Mouse (Mus musculus) heart, embryonic 16.5 days (tissue): ENCODE data around the gene Sypl. TPM values are rescaled to one million over a fixed set of nuclear protein-coding genes. Genes with fewer than 3 reads are reported as not detected.
A peak's percentile ranks its signal among the peaks of the same experiment; 100 is the strongest.

ENCODE experiments used
- ATAC-seq: fragments of 200-750 bp; cut with Nextera tagmentation; replicated peaks from 2 replicates; pipeline ENCODE4 v1.8.0; 2017; ENCODE audit warnings: moderate number of reproducible peaks; ENCODE audit not compliant: insufficient read depth, low FRiP score; ENCODE audit errors: extremely low read depth
- H3K27ac ChIP-seq: fragments of 300-500 bp; sonication (generic); 2 replicates; pipeline ENCODE4 v1.5.1; 2014; ENCODE audit warnings: mild to moderate bottlenecking, low read length, control low read depth, moderate library complexity
- H3K27me3 ChIP-seq: fragments of 300-500 bp; sonication (generic); 2 replicates; pipeline ENCODE4 v1.6.1; 2014; ENCODE audit warnings: low read length, mixed read lengths; ENCODE audit not compliant: control insufficient read depth, insufficient read depth
- H3K36me3 ChIP-seq: fragments of 300-500 bp; sonication (generic); 2 replicates; pipeline ENCODE4 v1.6.1; 2014; ENCODE audit not compliant: control insufficient read depth, insufficient read depth
- H3K4me1 ChIP-seq: fragments of 300-500 bp; sonication (generic); 2 replicates; pipeline ENCODE4 v1.6.1; 2014; ENCODE audit warnings: low read length, mixed read lengths; ENCODE audit not compliant: control insufficient read depth, insufficient read depth
- H3K4me2 ChIP-seq: fragments of 300-500 bp; sonication (generic); 2 replicates; pipeline ENCODE4 v1.6.1; 2014; ENCODE audit warnings: low read depth, mild to moderate bottlenecking, control low read depth, low read length
- H3K4me3 ChIP-seq: fragments of 300-500 bp; sonication (generic); 2 replicates; pipeline ENCODE4 v1.5.1; 2014; ENCODE audit warnings: mild to moderate bottlenecking, control low read depth, low read length
- H3K9ac ChIP-seq: fragments of 300-500 bp; sonication (generic); 2 replicates; pipeline ENCODE4 v1.6.1; 2014; ENCODE audit warnings: low read length, control low read depth
- H3K9me3 ChIP-seq: fragments of 300-500 bp; sonication (generic); replicated peaks from 2 replicates; pipeline ENCODE4 v1.6.1; 2016; ENCODE audit warnings: low read length; ENCODE audit not compliant: control insufficient read depth
- whole genome bisulfite sequencing: fragments of 180-500 bp; shearing (Covaris S2); extraction: QIAGEN DNeasy Blood & Tissue Kit; methylation state at CpG from one replicate; pipeline ENCODE4 v1.1.7; 2014; 5-methylcytosine and 5-hydroxymethylcytosine counted together
- polyA plus RNA-seq: library from polyadenylated mRNA; unstranded; fragments of >200 nt; fragmentation: Nextera tagmentation; extraction: Ambion mirVana; gene quantifications from 2 replicates; pipeline ENCODE4 v1.2.1, GENCODE M21; 2015

The Sypl gene
- polyA plus RNA-seq = 110 and 127 TPM in 2 replicates

- peak within 1 kb of the TSS; percentile 100 for H3K27ac ChIP-seq
- no peaks in the 10 kb centered on the region for H3K36me3 ChIP-seq
- H3K9ac ChIP-seq = peak within 1 kb of the TSS; percentile 93
- under 1% methylated on average over 50 of the region's 52 CpGs for WGBS
- H3K4me1 ChIP-seq = peaks cover 25% of the 10 kb centered on the region
- peak within 1 kb of the TSS; percentile 89 for H3K4me3 ChIP-seq
- H3K27me3 ChIP-seq = no peaks in the 10 kb centered on the region
- ATAC-seq = peak; percentile 98
- H3K9me3 ChIP-seq = no peaks in the 10 kb centered on the region
- H3K4me2 ChIP-seq = peak within 1 kb of the TSS; percentile 75
These were observed at the start of gene Sypl for GRCm38 (mm10) chr12:32953596-32954215. Sypl (plus strand) TSS chr12:32953891.

- H3K36me3 ChIP-seq = no peaks in the 10 kb centered on the region
- ATAC-seq = no peak
- WGBS = 52% methylated on average over 10 of the region's 10 CpGs
- no peaks in the 10 kb centered on the region for H3K9me3 ChIP-seq
- no peak overlapping the region for H3K4me3 ChIP-seq
- peaks cover 9% of the 10 kb centered on the region for H3K4me1 ChIP-seq
- H3K4me2 ChIP-seq = no peak overlapping the region
- H3K27ac ChIP-seq = no peak overlapping the region
- H3K9ac ChIP-seq = no peak overlapping the region
- H3K27me3 ChIP-seq = peaks cover 2% of the 10 kb centered on the region; the same call in 1 of the 2 replicates
These were observed 44.0 kb upstream of the Sypl start for GRCm38 (mm10) chr12:32909686-32910085.

DNA sequence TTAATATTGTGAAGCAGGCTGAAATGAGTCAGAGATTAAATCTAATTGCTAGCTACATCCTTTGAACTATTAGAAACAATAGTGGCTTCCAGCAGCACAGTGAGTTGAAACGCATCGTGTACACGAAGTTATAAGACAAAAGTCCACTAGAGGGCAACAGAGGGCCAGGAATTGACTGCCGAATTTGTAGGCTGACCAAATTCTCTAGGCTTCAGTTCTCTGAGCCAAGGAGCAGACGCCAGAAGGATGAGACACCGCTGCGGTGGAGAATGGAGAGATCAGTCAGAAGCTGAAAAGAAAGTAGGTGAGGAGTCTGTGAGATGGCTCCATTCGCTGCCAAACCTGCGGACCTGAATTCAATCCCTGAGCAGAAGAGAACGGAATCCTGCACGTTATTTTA lies 43.6 kb upstream of the Sypl start:
- Histone ChIP-seq H3K27ac (no peak overlapping the region), H3K36me3 (no peaks in the 10 kb centered on the region), H3K27me3 (peaks cover 2% of the 10 kb centered on the region; the same call in 1 of the 2 replicates), H3K4me2 (peak overlapping the region; percentile 53), H3K4me3 (peak overlapping the region; percentile 20; the same call in 1 of the 2 replicates), H3K9ac (no peak overlapping the region), H3K4me1 (peaks cover 9% of the 10 kb centered on the region), H3K9me3 (no peaks in the 10 kb centered on the region)
- peak; percentile 65 for ATAC-seq
- WGBS = 12% methylated on average over 11 of the region's 11 CpGs

DNA sequence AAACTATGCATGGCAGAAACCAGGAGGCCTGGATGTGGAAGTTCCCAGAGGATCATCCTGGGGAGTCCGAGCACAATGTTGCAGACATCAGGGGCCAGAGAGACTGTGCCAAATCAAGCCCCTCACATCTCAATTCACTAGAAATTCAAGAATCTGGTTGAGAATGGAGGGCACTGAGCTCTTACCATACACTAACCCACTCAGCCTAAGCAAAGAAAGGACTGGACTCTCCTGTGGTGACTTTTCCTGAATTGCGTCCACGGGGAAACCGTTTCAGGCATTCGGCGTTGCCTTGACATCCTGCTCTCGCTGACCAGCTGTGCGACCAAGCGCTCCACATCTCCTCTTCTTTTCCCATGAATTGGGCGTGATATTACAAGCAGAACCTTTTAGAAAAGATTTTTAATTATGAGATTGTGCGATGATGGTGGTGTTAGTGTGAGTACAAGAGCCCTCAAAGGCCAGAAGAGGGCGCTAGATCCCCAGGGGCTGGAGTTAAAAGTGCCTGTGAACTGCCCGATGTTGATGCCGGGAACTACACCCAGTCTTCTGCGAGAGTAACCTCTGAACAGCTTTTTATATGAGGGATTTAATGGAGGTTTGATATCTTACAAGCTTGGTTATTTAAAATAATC lies 43.0 kb upstream of the Sypl start:
- H3K4me1 ChIP-seq = peaks cover 9% of the 10 kb centered on the region
- no peak; the same call in 1 of the 2 replicates for ATAC-seq
- 38% methylated on average over 15 of the region's 15 CpGs for WGBS
- peak overlapping the region; percentile 53 for H3K4me2 ChIP-seq
- no peaks in the 10 kb centered on the region for H3K9me3 ChIP-seq
- no peak overlapping the region for H3K27ac ChIP-seq
- peaks cover 2% of the 10 kb centered on the region; the same call in 1 of the 2 replicates for H3K27me3 ChIP-seq
- H3K36me3 ChIP-seq = no peaks in the 10 kb centered on the region
- H3K9ac ChIP-seq = no peak overlapping the region
- peak overlapping the region; percentile 20; the same call in 1 of the 2 replicates for H3K4me3 ChIP-seq

DNA sequence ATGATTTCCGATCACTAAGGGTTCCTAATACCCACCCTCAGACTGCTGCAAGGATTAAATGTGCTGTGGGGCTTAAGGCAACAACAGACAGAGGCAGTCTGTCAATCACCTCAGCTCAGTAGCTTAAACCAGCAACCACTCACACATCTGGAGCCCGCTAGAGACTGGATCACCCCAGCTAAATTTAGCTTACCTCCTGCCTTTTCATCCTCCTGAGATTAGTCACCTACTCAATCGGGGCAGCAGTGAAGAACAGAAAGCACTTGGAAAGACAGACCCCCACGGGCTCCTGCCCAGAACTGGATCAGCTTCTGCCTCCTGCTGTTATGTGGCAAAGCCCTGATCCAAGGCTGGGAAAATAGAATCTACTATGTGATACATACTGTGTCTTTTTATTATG lies 42.1 kb upstream of the Sypl start:
- no peak overlapping the region for H3K4me3 ChIP-seq
- 0 out of 2 replicates have a peak overlapping the region, but pooled peaks have one; percentile 34 for H3K9ac ChIP-seq
- H3K27me3 ChIP-seq = peaks cover 2% of the 10 kb centered on the region; the same call in 1 of the 2 replicates
- H3K4me1 ChIP-seq = peaks cover 9% of the 10 kb centered on the region
- H3K4me2 ChIP-seq = no peak overlapping the region
- H3K9me3 ChIP-seq = no peaks in the 10 kb centered on the region
- WGBS = 30% methylated on average over 4 of the region's 4 CpGs
- H3K36me3 ChIP-seq = no peaks in the 10 kb centered on the region
- H3K27ac ChIP-seq = no peak overlapping the region
- ATAC-seq = no peak

DNA sequence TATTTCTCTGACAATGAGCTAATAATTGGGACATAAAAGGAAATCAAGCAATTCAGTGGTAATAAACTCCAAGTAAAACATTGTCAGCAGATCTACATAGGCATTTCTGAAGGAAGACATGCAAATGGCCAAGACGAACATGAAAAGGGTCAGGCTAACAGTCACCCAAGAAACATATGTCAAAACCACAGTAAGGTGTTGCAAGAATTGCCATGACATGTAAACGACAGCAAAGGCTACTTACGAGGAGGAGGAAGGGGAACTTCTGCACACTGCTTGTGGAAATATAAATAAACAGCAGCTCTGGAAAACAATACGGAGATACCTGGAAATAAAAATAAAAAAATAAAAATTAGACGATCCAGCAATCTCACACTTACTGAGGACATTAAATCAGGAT lies 40.9 kb upstream of the Sypl start:
- H3K36me3 ChIP-seq = no peaks in the 10 kb centered on the region
- 69% methylated on average over 5 of the region's 5 CpGs for WGBS
- peaks cover 9% of the 10 kb centered on the region for H3K4me1 ChIP-seq
- no peak overlapping the region for H3K27ac ChIP-seq
- ATAC-seq = no peak
- no peak overlapping the region for H3K4me2 ChIP-seq
- H3K9ac ChIP-seq = no peak overlapping the region
- no peak overlapping the region for H3K4me3 ChIP-seq
- H3K9me3 ChIP-seq = no peaks in the 10 kb centered on the region
- peaks cover 2% of the 10 kb centered on the region; the same call in 1 of the 2 replicates for H3K27me3 ChIP-seq

GRCm38 (mm10) chr12:32918683-32919082 lies 35.0 kb upstream of the Sypl start:
- no peaks in the 10 kb centered on the region for H3K27me3 ChIP-seq

GRCm38 (mm10) chr12:32919091-32919490 lies 34.6 kb upstream of the Sypl start:
- H3K36me3 ChIP-seq = no peaks in the 10 kb centered on the region
- H3K4me3 ChIP-seq = no peak overlapping the region
- ATAC-seq = no peak
- no peak overlapping the region for H3K27ac ChIP-seq
- no peaks in the 10 kb centered on the region for H3K4me1 ChIP-seq
- WGBS = 44% methylated on average over 3 of the region's 3 CpGs
- H3K27me3 ChIP-seq = no peaks in the 10 kb centered on the region
- H3K9me3 ChIP-seq = no peaks in the 10 kb centered on the region
- no peak overlapping the region for H3K9ac ChIP-seq
- no peak overlapping the region for H3K4me2 ChIP-seq

More at GRCm38 (mm10) chr12:32918683-32919082, 35.0 kb upstream of the Sypl start:
- no peak overlapping the region for H3K4me3 ChIP-seq
- H3K4me2 ChIP-seq = no peak overlapping the region
- H3K4me1 ChIP-seq = no peaks in the 10 kb centered on the region
- WGBS = 73% methylated on average over 7 of the region's 7 CpGs
- no peak overlapping the region for H3K9ac ChIP-seq
- no peak overlapping the region for H3K27ac ChIP-seq
- ATAC-seq = no peak
- H3K36me3 ChIP-seq = no peaks in the 10 kb centered on the region
- H3K9me3 ChIP-seq = no peaks in the 10 kb centered on the region

DNA sequence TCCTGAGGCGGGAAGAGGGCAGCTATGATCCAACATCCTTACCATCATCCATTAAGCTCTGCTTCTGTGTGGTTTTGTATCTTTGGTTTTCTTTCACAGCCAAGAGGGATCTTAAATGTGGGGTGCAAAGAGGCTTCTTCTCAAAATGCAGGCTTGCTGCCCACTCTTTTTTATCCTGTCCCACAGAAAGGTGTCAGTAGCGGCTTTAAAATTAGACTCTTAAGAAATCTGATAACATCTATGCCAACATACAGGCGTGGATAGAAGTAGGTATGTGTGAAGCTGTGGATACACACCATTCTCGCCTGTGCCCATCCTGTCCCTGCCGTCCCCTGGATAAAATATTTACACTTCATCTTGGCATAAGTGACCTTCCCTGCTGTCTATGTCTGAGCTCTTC lies 34.2 kb upstream of the Sypl start:
- H3K27ac ChIP-seq = no peak overlapping the region
- no peaks in the 10 kb centered on the region for H3K27me3 ChIP-seq
- H3K9me3 ChIP-seq = no peaks in the 10 kb centered on the region
- no peak overlapping the region for H3K4me2 ChIP-seq
- H3K9ac ChIP-seq = no peak overlapping the region
- no peak for ATAC-seq
- no peaks in the 10 kb centered on the region for H3K36me3 ChIP-seq
- H3K4me1 ChIP-seq = no peaks in the 10 kb centered on the region
- H3K4me3 ChIP-seq = no peak overlapping the region
- 82% methylated on average over 5 of the region's 5 CpGs for WGBS
